Mouse (Mus musculus): ENCODE data around the gene Dnah14.

Dnah14 gene

DNA sequence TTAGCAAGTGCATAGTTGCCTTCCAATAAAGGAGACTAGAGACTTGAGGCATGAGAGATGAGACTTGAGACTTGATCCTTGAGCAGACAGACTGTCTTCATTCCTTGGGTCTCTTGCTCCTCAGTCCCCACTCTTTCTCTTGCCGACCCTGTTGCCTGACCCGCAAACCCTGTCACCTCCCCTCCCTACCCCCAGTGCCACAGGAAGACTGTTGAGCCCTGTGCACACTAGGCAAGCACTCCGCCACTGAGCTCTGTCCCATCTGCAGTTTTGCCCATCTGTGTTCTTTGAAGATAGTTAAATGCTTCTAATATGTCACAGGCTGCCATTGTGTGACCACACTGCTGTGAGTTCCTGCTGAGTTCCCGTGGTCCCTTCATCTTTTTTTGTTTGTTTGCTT lies 23.0 kb downstream of the Dnah14 start:
- DNase-seq (ENCODE audit: low read depth, low spot score) = no peak

DNA sequence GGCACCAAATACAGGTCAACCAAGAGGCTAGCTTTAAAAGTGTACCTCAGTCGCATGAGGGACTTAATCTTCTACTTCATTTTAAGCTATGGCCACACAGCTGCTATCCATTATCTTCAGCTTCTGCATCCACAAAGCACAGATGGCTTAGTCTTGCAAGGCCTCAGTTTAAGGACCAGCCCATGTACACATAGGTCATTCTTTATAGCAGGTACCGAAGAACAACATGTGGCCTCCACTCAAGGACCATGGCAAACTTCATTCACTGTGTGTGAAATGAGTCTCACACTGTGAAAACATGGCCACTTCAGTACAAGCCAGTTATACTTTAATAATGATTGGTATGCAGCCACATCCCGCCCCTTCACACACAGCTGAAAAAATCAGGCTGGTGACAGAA lies 34.8 kb downstream of the Dnah14 start:
- DNase-seq (ENCODE audit: low read depth, low spot score) = no peak

GRCm38 (mm10) chr1:181615866-181616491 lies 39.6 kb downstream of the Dnah14 start:
- peak; percentile 73 for DNase-seq (ENCODE audit: low read depth, low spot score)

GRCm38 (mm10) chr1:181617332-181617731 lies 41.0 kb downstream of the Dnah14 start:
- DNase-seq (ENCODE audit: low read depth, low spot score) = peak; percentile 17

GRCm38 (mm10) chr1:181623149-181623680 lies 46.9 kb downstream of the Dnah14 start:
- DNase-seq (ENCODE audit: low read depth, low spot score) = no peak

DNA sequence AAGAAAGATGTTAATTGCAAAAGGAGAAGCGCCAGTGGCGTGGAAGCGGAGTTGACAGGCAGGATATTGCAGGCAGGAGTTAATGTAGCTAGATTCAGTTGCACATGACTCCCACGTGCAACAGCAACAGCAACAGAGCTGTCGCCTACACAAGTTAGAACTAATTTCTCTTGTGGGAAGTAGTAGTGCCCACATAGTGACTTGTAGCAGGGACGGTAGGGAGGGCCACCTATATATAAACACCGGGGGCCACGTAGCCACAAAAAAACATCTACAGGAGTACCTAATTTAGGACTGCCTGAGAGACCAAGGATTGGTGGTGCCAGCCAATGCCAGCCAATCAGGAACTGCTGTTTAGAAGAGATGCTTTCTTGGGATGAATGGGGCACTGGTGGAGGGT lies 48.5 kb downstream of the Dnah14 start:
- DNase-seq (ENCODE audit: low read depth, low spot score) = peak; percentile 60

DNA sequence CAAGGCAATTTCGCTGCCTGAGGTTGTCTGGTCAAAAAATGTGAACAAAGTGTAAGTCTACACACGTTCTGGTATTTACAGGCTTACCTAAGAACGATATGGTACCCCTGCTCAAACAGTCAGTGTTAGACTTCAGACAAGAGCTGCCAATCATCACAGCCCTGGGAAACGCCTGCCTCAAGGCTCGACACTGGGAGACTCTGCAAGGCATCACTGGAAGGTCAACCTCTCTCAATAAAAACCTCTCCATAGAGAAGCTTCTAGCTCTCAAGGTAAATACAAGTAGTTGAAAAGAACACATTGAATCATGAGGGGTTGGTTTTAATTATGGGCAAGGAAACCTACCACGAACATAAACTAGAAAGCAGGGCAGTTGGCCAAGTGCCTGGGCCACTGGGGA lies 51.9 kb downstream of the Dnah14 start:
- DNase-seq (ENCODE audit: low read depth, low spot score) = no peak

GRCm38 (mm10) chr1:181631371-181631770 lies 55.0 kb downstream of the Dnah14 start:
- DNase-seq (ENCODE audit: low read depth, low spot score) = no peak

DNA sequence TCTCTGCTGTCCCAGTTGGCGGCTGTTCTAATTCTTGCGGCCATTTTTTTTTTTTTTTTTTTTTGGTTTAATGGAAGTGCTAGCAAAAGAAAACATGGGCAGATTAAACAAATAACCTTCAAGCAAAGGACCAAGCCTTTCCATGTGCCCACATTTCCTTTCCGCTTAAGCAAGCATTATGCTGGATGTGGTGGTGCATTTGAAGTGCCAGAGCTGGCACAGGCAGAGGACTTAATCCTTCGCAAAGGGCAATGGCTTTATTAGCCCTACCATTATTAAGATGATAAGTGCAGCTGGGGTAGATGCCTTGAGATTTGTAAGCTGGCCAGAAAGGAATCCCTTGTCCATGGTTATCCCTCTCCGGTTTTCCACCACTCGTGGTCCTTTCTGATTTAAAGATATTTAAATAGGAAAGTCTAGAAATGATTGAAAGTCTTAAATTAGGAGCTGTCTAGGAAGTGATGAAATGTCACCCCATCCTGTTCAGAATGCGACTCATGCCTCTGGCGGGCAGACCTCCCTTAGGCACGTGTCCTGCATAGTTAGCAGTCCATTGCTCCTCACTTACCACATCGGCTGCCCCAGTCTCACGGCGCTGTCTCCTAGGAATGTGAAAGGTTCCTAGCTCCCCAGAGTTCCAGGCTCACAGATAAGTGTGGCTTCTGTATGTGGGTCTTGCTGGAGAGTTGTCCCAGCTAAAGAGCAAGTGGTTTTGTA lies 61.8 kb downstream of the Dnah14 start:
- DNase-seq (ENCODE audit: low read depth, low spot score) = no peak

DNA sequence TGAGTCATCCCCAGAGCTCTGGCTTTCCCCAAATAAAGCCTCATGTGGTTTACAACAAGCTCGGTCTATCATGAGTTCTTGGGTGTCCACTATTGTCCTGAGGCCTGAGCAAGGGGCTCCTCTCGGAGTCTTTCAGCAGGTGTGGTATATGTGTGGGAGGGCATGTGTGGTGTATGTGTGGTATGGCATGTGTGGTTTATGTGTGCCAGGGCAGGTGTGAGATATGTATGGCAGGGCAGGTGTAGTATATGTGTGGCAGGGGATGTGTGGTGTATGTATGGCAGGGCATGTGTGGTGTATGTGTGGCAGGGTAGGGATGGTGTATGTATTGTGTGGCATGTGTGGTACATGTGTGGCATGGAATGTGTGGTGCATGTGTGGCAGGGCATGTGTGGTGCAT lies 64.0 kb downstream of the Dnah14 start:
- no peak for DNase-seq (ENCODE audit: low read depth, low spot score)

DNA sequence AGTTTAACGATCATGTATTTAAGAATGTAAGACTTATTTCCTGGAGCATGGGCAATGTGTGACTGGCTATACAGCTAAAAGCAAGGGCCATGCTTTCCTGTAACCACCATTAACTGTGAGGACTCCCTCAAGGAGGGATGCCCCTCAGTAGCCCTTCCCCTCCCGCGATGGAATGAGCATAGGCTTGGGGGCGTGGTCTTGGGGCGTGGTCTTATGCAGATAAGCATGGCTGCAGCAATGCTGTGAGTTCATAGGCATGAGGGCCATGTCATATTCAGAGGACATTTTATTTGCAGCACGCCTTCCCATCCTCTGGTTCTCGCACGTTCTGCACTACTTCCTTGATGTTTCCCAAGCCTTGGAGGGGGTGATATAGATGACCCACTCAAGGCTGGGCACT lies 71.1 kb downstream of the Dnah14 start:
- no peak for DNase-seq (ENCODE audit: low read depth, low spot score)

DNA sequence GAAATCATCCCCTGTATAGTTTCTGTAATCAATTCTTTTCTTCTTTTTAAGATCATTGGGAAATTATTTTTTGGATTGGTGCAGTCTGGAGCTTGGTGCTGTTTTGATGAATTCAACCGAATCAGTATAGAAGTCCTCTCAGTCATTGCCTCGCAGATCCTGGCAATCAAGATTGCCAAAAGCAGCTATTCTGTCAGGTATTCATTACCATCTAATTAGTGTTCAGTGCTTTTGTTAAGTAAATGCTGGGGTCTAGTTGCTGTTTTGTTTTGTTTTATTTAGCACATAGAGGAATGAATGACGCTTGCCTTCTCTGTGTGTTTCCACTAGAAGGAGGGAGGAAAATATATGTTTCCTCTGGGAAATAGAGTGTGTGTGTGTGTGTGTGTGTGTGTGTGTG lies 77.1 kb downstream of the Dnah14 start:
- no peak for DNase-seq (ENCODE audit: low read depth, low spot score)

DNA sequence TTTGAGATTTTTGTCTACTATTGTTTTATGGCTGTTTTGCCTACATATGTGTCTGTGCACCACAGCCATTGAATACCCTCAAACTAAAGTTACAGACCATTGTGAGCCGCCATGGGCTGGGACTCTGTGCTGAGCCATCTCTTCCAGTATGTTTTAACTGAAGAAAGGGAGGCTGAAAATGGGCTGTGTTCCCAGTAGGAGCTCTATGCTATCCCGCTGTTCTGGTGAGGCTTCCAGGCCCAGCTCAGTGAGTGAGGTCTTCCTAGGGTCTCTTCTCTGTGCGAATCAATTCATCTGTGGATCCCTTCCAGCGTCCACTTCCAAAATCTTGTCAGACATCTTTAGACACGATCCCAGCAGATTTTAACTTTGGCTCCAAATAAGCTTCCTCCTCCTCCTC lies 80.1 kb downstream of the Dnah14 start:
- DNase-seq (ENCODE audit: low read depth, low spot score) = no peak

DNA sequence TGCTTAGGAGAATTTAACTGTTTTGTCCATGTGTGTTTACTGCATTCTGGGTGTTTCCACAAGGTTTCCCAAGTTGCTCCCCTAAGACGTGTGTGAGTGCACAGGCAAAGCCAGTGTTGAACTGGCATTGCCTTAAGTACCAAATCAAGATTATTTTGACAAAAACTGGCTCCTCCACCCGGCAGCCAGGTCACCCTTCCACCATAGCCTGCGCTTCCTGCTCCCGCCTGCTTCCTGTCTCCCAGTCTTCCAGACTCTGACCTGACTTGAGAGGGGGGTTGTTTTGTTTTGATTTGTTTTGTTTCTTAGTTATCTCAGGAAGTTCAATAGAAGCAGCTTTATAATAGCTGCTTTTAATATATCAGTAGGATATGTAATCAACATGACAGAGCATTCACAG lies 90.4 kb downstream of the Dnah14 start:
- no peak for DNase-seq (ENCODE audit: low read depth, low spot score)

DNA sequence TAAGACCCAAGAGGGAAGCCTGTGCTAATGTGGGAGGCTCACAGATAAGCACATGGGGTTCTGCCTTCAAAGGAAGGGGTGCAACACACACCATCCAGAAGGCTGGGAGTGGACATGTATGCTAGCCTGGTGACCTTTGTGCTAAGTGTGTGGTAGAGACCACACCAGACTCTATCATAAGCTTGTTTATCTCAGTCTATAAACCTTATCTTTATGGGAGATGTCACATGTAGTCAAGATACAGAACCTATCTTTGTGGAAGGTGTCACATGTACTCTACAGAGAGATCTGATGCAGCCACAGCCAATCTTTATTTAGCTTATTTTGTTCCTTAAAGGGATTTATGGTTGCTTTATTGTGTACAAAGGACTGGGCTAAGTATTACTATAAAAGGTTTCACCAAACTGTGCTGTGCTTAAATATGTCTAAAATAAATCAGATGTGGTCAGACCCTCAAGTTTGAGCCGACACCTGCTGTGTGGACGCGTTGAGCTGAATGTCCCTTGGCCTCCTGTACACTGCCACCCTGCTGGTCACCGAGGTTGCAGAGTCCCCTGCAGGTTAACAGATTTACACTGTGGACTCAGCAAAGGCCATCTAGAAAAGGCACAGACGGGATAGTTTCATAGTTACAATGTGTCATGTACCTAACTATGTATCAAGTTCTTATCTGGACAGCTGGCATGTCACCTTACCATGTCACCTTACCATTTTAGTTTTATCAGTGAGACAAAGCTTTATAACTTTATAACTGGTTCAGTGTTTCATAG lies 118.6 kb downstream of the Dnah14 start:
- DNase-seq (ENCODE audit: low read depth, low spot score) = no peak

DNA sequence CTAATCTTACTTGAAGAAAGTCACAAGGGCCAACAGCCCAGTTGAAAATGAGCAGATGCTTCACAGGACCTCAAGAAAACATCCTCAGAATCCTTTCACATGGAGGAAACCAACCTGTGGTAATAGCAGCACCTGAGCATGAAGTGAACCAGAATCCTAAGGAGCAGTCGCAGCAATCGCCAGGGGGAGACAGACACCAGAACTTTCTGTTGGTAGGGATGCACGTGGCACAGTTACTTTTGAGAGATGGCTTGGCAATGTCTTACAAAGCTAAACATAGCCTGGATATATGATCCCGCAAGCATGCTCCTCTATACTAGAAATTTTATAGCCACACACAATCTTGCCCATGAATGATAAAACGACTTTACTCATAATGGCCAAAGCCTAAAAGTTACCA lies 152.3 kb downstream of the Dnah14 start:
- DNase-seq (ENCODE audit: low read depth, low spot score) = peak; percentile 44

DNA sequence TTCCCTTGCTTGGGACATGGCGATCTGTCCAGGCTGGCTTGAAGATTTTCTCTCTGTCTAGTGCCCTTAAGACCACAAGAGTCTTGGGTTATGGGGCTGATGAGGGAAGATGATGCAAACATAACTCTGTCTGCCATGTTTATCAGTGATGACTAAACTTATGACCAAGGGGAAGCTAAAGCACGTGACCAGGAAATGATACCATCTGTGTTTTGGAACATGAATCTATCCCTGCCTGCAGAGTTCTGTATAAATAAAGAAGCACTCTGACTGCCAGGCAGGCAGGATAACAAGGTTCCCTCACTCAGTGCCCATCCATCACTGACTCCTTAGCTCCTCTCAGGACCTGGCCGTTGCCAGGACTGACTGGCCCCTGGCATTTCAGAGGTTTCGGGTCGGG lies 157.2 kb downstream of the Dnah14 start:
- no peak for DNase-seq (ENCODE audit: low read depth, low spot score)

DNA sequence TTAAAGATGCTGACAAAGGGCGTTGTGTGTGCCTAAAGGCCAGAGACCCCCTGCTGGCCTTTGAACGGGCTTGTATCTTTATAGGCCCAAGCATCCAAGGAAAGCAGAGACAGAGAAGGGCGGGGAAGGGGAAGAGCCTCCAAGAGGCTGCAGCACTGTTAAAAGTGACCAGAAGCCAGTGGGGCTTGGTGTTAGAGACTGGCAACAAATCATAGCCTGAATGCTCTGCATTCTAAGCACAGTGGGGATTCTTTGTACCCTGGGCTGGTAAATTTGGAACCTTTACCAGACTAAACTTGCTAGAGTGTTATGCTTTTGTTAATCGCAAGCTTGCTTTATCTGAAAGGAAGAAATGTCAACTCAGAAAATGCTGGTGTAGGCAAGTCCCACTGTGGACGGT lies 163.9 kb downstream of the Dnah14 start:
- DNase-seq (ENCODE audit: low read depth, low spot score) = no peak

DNA sequence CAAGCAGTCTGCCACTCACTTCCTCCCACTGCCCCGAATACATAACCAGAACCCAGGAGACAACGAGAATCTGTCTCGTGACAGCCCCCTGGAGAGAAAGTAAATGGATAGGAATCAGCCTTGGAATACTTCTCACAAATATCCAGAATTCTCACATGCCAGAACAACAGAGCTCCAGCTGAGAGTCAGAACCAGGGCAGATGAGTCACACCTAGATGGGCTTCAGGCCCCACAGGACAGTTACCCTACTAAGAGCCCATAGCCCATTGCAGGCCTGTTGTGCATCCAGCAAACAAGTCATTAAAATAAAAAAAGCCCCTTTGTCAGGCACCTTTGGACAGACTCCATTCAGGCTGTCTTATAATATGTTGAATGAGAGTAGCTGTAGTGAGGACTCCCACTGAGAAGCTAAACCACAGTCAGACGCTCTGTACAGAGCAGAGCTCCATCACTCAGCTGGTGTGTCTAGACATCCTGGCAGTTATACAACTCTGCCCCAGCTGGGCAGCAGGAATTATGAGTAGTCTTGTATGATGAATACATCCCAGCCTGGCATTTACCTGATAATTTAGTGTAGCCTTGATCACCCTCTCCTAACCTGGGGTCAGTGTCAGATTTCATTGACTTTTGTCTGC lies 166.0 kb downstream of the Dnah14 start:
- DNase-seq (ENCODE audit: low read depth, low spot score) = peak; percentile 22

- no peak for DNase-seq (ENCODE audit: low read depth, low spot score)
Measured at GRCm38 (mm10) chr1:181769392-181769791, 193.0 kb downstream of the Dnah14 start.

DNA sequence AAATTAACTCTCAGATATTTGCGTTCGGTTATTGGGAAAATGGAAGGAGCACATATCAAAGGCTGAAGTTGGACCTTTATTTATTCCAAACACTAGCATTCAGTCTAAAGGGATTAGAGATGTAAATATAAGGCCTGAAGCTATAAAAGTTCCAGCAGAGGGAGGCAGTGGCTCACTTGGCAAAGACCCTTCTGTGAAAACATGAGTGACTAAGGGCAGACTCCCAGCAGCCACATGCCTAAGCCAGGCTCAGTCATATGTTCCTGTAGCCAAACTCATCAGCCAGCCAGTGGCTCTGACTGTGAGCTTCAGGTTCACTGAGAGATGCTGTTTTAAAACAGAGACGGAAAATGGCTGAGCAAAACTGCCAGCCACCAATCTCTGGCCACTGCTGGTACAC lies 195.5 kb downstream of the Dnah14 start:
- DNase-seq (ENCODE audit: low read depth, low spot score) = no peak

DNA sequence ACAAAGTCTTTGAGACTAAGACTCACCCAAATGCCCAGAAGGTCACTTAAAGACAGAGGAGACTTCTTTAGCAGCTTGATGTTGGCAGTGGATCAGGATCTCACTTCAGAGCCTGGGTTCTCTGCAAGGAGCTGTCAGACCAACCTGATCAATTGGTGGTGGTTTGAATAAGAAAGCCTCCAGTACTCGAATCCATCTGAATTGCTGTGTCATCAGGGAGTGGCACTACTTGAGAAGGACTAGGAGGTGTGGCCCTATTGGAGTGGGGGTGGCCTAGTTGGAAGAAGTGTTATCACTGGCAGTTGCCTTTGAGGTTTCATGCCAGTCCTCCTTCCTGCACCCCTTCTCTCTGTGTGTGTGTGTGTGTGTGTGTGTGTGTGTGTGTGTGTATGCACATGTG lies 200.2 kb downstream of the Dnah14 start:
- DNase-seq (ENCODE audit: low read depth, low spot score) = no peak

Measured in brain, adult 2 months (tissue).